Mouse (Mus musculus) ES-Bruce4 (cell line): Measurements from ENCODE around the gene Nmnat2. TPM values are rescaled to one million over a fixed set of nuclear protein-coding genes. Genes with fewer than 3 reads are reported as not detected.

ENCODE experiments used
- H3K27ac ChIP-seq: 2 replicates; pipeline ENCODE4 v1.5.1; 2012; ENCODE audit warnings: low read length, inconsistent platforms; ENCODE audit not compliant: insufficient read depth
- H3K27me3 ChIP-seq: 2 replicates; pipeline ENCODE4 v1.6.1; 2012; ENCODE audit warnings: mild to moderate bottlenecking, low read length, inconsistent platforms; ENCODE audit not compliant: control insufficient read depth, poor library complexity, insufficient read depth, severe bottlenecking
- H3K36me3 ChIP-seq: 2 replicates; pipeline ENCODE4 v1.6.1; 2012; ENCODE audit warnings: inconsistent platforms, mild to moderate bottlenecking, low read length, moderate library complexity; ENCODE audit not compliant: control insufficient read depth, poor library complexity, insufficient read depth, severe bottlenecking
- H3K4me1 ChIP-seq: one replicate; pipeline ENCODE4 v1.8.1; 2011; ENCODE audit warnings: low read length; ENCODE audit not compliant: control insufficient read depth, insufficient read depth
- H3K4me3 ChIP-seq: 2 replicates; pipeline ENCODE4 v1.5.1; 2011; ENCODE audit warnings: low read depth, mild to moderate bottlenecking, low read length
- H3K9ac ChIP-seq: 2 replicates; pipeline ENCODE4 v1.6.1; 2012; ENCODE audit warnings: low read depth, mild to moderate bottlenecking, inconsistent platforms; ENCODE audit not compliant: poor library complexity, severe bottlenecking
- H3K9me3 ChIP-seq: replicated peaks from 2 replicates; pipeline ENCODE4 v1.6.1; 2012; ENCODE audit warnings: mild to moderate bottlenecking, low read length, inconsistent platforms; ENCODE audit not compliant: control insufficient read depth, poor library complexity, insufficient read depth, severe bottlenecking
- CTCF ChIP-seq: IDR thresholded peaks from one replicate; pipeline ENCODE4 v1.8.1; 2011; ENCODE audit warnings: low read depth, low read length
- EP300 ChIP-seq: IDR thresholded peaks from 2 replicates; pipeline ENCODE4 v1.6.1; 2011; ENCODE audit warnings: low read depth, low read length; ENCODE audit not compliant: insufficient read depth
- POLR2A ChIP-seq: IDR thresholded peaks from one replicate; pipeline ENCODE4 v1.8.1; 2011; ENCODE audit warnings: low read length; ENCODE audit not compliant: insufficient read depth
- polyA plus RNA-seq: library from polyadenylated mRNA; stranded (reverse); fragments of >200 nt; gene quantifications from 2 replicates; pipeline ENCODE4 v1.2.4, GENCODE M21; 2011; ENCODE audit warnings: low read depth; ENCODE audit not compliant: missing spikeins, insufficient read depth, insufficient read length

Gene Nmnat2
- polyA plus RNA-seq, 1 experiment: 35.6 TPM

DNA sequence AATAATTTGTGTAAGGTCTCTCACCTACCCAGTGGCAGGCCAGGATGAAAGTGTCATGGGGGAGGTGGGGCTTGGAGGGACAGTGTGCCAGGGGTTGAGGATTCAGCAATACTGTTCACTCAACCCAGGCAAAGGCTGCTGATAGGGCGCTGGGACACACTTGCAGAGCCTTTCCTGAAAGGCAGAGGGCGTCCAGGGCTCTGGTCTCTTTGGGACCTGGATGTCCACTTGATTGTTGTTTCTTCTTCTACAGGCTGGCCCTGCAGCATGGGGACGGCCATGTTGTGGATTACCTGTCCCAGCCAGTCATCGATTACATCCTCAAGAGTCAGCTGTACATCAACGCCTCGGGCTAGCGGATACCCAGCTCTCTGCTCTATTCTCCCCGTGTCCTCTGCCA lies 160.5 kb downstream of the Nmnat2 start:
- no peaks in the 10 kb centered on the region for H3K9me3 ChIP-seq
- H3K27ac ChIP-seq: no peak overlapping the region
- H3K4me1 ChIP-seq: no peaks in the 10 kb centered on the region
- H3K4me3 ChIP-seq: no peak overlapping the region
- H3K9ac ChIP-seq: no peak overlapping the region
- no peaks in the 10 kb centered on the region for H3K27me3 ChIP-seq
- peak; percentile 50 for TF ChIP-seq CTCF
- no peak for TF ChIP-seq POLR2A
- H3K36me3 ChIP-seq: no peaks in the 10 kb centered on the region

DNA sequence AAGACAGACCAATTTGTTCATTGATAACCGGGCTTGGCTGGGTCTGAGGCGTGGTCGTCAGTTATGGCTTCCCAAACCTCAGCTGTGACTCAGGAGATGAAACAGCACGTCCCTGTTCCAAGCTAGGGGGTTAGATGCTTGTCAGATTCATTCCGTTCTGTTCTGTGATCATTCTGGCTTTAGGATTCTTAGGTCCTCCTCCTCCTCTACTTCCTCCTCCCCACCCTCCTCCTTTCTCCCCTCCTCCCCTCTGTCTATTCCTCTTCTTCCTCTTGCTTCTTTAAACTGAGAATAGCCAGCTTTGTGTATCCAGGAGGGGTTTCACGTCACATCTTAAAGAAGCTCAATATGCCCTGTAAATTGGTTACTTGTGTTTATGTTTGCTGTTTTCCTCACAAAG lies 165.8 kb downstream of the Nmnat2 start:
- no peak for TF ChIP-seq EP300
- TF ChIP-seq CTCF: no peak
- TF ChIP-seq POLR2A: no peak
- Histone ChIP-seq H3K9me3 (no peaks in the 10 kb centered on the region), H3K9ac (no peak overlapping the region), H3K27me3 (no peaks in the 10 kb centered on the region), H3K4me3 (no peak overlapping the region), H3K36me3 (no peaks in the 10 kb centered on the region), H3K27ac (no peak overlapping the region), H3K4me1 (no peaks in the 10 kb centered on the region)

DNA sequence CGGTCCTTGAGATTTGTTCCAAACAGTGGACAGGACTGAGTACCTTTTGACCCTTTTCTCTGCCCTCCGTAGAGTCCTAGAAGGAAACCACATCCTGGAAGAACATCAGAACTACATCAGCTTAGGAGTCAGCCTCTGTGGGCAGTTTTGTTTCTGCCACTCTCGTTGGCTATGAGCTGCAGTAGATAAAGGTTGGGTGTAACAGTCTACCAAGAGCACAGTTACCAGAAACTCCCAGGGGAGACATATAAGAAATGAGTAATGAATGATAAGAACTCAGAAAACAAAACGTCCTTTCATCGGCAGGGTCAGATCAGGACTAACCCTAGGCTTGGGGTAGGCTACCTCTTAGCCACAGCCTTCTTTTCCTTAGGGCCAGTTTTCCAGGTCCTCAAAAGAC lies 166.5 kb downstream of the Nmnat2 start:
- Histone ChIP-seq H3K9me3 (no peaks in the 10 kb centered on the region), H3K4me1 (no peaks in the 10 kb centered on the region), H3K27me3 (no peaks in the 10 kb centered on the region), H3K36me3 (no peaks in the 10 kb centered on the region), H3K4me3 (no peak overlapping the region), H3K9ac (no peak overlapping the region), H3K27ac (no peak overlapping the region)
- no peak for TF ChIP-seq POLR2A
- no peak for TF ChIP-seq CTCF
- TF ChIP-seq EP300: no peak

DNA sequence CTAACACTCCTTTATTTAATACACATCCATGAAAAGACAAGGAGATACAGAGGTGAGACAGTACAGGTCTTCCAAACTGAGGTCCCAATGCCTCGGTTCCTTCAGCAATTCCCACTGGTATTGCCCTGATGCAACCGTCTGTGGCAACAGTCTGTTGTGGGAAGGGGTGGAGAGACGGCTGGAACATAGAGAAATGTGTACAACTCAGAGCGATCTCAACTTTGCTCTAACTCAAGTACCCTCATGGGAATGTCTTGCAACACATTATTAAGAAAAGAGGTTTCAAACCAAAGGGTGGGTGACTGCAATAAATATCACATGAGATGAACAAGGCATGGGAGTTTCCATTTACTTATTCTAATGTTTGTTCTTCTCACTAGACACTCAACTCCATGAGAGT lies 168.0 kb downstream of the Nmnat2 start:
- peaks cover 4% of the 10 kb centered on the region for H3K4me1 ChIP-seq
- TF ChIP-seq POLR2A (no peak), EP300 (no peak), CTCF (no peak)
- no peaks in the 10 kb centered on the region for H3K36me3 ChIP-seq
- no peak overlapping the region for H3K4me3 ChIP-seq
- no peak overlapping the region for H3K9ac ChIP-seq
- no peak overlapping the region for H3K27ac ChIP-seq
- H3K27me3 ChIP-seq: no peaks in the 10 kb centered on the region
- H3K9me3 ChIP-seq: no peaks in the 10 kb centered on the region

- Histone ChIP-seq H3K9me3 (no peaks in the 10 kb centered on the region), H3K36me3 (no peaks in the 10 kb centered on the region), H3K4me1 (peaks cover 7% of the 10 kb centered on the region), H3K27me3 (no peaks in the 10 kb centered on the region), H3K9ac (no peak overlapping the region), H3K4me3 (no peak overlapping the region), H3K27ac (no peak overlapping the region)
- TF ChIP-seq CTCF: no peak
Observed at GRCm38 (mm10) chr1:153124502-153124901, 169.7 kb downstream of the Nmnat2 start.

GRCm38 (mm10) chr1:153125287-153126275 lies 170.8 kb downstream of the Nmnat2 start:
- H3K36me3 ChIP-seq: no peaks in the 10 kb centered on the region
- H3K4me3 ChIP-seq: no peak overlapping the region
- no peaks in the 10 kb centered on the region for H3K9me3 ChIP-seq
- TF ChIP-seq EP300: no peak
- H3K27ac ChIP-seq: no peak overlapping the region
- H3K9ac ChIP-seq: no peak overlapping the region
- H3K27me3 ChIP-seq: no peaks in the 10 kb centered on the region
- H3K4me1 ChIP-seq: peaks cover 9% of the 10 kb centered on the region
